Mouse (Mus musculus) urinary bladder, postnatal 10 days (tissue): ENCODE measurements around the gene Tgif2lx1.
"Not testable (repeated sequence)": the region's sequence is repeated elsewhere in the genome, so short reads cannot be mapped to it uniquely, and the experiment has no call there.

Source experiments
- DNase-seq: peaks from one replicate; pipeline ENCODE4 v3.0.0; 2022; ENCODE audit warnings: low spot score

The Tgif2lx1 gene

GRCm38 (mm10) chrX:118480637-118481036 is at the start of gene Tgif2lx1:
TSS of gene Tgif2lx1 (minus strand) at chrX:118480737.
- not testable (repeated sequence) for DNase-seq
